Mouse (Mus musculus): ENCODE results near the gene Apoa4.

The Apoa4 gene

DNA sequence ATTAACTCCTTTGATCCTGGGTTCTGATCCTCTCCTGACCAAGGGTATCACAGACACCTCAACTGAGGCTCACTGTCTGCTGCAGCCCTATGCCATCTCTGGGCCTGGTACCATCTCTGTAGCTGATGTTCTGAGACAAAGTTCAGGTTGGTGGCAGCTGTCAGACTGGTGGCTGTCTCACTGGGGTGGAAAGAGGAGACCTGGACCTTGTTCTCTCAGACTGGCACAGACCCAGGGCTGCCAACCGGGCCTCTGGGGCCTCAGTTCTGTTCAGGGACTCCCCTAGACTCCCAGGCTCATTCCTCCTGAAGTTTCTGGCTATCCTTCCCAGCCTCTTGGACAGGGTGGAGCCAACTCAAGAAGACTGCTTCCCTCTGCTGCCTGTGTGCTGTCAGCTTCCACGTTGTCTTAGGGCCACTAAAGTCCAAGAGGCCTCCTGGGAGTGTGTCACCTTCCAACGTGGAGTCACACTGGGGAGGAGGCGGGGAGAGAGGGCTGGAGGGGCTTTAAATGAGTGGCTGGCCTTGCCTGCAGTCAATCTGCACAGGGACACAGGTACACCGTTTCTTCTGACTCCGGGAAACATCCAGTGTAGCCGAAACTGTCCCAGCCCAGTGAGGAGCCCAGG is at the start of gene Apoa4:
Gene Apoa4, plus strand, starts transcription at position 171 of the 628 bp plus-strand sequence.
- DNase-seq (ENCODE audit: low spot score), result no peak

DNA sequence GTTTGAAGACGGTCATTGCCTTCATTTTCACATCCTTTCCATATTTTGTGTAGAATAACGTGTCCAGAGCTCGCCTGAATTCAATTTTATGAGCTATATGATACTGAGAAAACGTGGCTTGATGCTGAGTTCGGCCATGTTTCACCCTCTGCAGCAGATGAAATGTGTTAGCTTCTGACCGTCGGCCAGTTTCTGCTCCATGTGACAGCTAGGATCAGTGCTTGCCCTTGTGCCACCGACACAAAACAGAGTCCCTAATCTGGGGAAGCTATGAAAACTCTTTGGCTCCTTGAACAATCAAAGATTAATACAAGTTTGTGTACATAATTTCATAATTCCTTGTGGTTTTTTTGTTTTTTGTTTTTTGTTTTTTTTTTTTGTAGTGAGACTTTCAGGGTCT is 49.3 kb upstream of the Apoa4 start:
- DNase-seq (ENCODE audit: low spot score), result no peak

DNA sequence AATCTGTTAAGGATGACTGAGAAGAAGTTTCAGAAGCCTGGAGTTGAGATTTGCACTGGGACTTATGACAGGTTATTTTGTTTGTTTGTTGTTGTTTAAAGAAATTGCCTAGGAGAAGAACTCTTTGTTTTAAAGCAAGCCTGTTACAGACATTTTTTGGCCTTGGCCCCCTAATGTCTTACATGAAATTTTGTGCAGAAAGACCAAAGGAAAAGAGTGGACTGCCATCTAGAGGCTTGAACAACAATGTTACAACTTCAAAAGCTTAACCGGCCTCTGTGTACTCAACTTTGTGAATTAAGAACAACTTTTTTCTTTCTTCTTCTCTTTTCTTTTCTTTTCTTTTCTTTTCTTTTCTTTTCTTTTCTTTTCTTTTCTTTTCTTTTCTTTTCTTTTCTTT is 48.9 kb upstream of the Apoa4 start:
- no peak for DNase-seq (ENCODE audit: low spot score)

DNA sequence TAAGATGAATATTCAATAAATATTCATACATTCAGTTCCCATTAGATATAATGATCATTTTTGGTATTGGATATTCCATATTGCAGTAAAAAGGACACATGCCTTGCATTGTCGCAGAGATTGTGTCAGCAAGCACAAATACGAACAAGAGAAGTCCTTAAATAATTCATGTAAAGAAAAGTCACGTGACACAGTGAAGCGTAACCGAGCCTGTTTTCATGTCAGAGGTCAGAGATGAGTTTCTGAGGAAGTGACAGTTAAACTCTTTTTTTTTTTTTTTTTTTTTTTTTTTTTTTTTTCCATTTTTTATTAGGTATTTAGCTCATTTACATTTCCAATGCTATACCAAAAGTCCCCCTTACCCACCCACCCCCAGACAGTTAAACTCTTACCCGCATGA is 47.9 kb upstream of the Apoa4 start:
- no peak for DNase-seq (ENCODE audit: low spot score)

DNA sequence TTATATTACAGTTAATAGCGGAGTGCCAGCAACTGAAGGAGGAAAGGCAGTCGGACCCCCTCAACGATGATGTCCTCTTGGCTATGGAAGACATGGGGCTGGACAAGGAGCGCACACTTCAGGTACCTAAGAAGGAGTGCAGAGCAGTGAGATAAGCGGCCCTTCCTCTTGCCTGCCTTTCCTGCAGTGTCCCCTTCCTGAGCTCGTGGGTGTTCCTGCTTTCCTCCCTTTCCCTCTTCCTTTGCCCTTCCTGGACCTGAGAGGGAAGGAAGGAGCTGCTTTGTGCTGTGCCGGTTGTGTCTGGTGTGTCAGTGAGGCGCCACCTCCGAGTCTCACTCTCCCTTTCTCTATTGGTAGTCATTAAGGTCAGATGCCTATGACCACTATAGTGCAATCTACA is 45.7 kb upstream of the Apoa4 start:
- DNase-seq (ENCODE audit: low spot score), result no peak

DNA sequence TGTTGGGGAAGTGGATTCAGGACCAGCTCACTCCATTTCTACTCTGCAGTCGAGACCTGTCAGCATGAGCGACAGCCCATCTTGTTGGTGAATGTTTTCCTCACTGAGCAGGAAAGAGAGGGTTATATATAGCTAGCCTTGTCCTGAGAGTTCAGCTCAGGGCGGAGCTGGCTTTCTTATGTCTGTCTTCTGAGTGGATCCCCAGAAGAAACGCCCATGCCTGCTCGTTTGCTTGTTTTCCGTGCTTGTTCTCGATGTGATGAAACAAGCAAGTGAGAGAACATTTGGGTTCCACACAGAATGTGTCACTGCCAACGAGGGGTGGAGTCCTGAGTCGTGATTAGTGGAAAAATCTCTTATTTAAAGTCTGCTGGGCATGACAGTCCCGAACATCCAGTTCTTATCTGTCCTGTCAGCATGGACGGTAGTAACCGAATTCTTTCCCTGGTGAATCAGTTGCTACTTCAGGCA is 43.8 kb upstream of the Apoa4 start:
- no peak for DNase-seq (ENCODE audit: low spot score)

DNA sequence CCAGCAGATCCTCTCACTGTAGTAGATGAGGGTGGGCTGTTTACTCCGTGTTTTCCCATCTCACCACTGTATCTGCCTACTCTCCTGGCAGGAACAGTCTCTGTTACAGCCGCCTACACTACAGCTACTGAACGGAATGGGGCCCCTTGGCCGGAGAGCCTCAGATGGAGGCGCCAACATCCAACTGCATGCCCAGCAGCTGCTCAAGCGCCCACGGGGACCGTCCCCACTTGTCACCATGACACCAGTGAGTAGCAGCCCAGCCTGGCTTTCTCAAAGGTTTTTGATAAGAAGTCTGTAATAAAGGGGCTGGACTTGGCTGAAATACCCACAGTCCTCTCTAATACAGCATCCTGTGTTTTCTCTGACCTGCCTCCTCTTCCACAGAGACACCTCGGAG is 42.0 kb upstream of the Apoa4 start:
- DNase-seq (ENCODE audit: low spot score), result no peak

DNA sequence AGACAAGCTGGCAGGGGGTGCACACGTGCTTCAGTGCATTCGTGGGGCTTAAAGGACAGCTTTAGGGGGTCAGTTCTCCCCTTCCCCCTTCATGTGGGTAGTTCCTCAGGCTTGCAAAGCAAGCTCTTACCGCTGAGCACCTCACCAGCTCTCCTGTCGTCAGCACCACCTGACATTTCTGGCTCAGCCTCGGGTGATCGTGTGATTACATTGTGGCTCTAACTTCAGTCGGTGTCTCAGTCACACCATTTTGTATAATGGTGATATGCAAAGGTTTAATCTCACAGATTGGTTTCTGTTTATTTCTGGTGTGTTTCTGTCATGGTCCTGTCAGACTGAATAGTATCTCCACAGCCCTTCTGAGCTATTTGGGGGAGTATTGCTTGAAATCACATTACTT is 41.6 kb upstream of the Apoa4 start:
- DNase-seq (ENCODE audit: low spot score), result no peak

DNA sequence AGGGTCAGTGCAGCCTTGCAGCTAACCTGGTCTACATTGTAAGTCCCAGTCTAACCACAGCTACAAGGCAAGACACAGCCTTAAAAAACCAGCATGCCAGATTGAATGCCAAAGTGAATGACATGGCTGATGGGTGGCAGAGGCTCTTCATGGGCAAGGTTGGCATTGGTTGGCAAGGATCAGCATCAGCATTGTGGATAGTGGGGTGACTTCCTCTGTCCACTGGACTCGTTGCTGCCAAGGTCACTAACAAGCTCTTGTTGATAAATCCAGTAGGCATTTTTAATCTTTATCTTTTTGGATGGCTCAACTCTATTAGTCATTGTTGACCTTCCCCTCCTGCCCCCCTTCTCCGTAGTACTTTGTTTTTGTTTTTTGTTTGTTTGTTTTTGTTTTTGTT is 40.9 kb upstream of the Apoa4 start:
- DNase-seq (ENCODE audit: low spot score), result peak; percentile 64

DNA sequence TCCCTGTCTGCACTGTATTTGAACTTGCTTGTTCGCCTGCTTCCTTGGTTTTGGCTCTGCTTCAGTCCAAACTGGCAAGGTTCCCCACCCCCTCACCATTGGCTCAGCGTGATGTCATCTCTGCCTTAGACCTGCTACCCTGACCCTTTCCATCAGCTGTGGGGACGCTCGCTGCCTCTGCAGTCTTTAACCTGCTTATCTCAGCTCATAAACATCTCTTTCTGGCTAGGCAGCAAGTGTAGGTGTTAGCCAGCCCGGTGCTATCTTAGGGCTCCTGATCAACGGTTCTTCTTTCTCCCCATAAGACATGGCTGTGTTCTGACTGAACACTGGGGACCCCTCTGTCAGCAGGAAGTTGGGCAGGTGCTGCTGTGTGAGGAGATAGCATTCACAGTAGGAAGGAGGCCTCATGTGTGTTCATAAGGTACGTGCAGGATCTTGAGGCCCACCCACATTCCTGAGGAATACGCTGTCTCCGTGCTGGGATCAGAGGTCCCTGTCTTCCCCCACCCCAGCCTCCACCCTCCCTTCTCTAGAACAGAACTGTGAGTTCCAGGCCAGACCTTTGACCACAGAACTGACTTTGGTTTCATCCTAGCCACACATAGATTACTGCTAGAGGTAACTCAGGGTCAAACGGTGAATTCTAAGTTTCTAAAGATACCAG is 33.5 kb upstream of the Apoa4 start:
- DNase-seq (ENCODE audit: low spot score), result no peak

DNA sequence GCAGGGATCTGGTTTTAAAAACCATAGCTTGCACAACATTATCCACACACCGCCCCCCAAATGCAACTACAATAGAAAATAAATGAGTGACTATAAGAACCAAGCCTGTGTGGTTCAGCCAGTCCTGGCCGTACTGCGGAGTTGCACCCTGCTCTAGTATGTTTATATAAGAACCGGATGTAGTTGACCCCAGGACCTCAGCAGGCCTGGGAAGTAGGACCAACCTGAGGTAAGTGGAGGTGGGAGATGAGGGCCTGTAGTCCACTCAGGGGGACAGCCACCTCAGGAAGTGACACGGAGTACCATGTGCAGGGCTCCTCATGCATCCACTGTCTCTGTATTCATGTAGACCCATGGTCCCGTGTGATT is 33.0 kb upstream of the Apoa4 start:
- DNase-seq (ENCODE audit: low spot score), result no peak

DNA sequence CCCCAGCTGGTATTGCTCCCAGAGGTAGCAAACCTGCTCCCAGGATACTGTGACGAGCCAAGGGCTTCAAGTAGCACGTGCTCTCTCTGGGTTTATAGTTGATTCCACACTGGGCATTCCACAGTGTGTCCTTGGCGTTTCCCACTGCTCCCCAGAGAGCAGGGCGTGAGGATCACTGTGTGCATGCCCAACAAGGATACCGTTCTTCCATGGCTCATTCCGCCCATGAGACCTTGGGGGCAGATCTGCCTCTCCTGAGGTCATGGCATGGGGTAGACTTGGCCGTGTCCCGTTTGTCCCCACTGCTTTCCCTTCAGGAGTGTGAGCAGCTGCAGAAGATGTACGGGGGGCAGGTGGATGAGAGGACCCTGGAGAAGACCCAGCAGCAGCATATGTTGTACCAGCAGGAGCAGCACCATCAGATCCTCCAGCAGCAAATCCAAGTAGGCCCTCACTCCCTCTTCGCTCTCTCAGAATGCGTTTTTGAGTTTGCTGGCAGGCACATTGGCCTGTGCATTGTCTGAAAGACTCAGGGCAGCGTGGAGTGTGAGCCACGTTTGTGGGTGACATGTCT is 32.0 kb upstream of the Apoa4 start:
- peak; percentile 60 for DNase-seq (ENCODE audit: low spot score)

DNA sequence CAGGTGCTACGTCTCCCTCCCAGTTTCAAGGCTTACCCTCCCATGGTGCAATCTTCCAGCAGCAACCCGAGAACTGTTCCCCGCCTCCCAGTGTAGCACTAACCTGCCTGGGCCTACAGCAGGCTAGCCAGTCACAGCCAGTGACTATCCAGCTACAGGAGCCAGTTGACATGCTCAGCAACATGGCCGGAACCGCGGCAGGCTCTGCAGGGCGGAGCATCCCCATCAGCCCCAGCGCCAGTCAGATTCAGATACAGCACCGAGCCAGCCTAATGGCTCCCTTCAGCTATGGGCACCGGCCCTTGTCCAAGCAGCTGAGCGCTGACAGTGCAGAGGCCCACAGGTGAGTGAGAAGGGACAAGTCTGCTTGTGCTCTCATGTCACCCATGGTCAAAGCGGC is 30.0 kb upstream of the Apoa4 start:
- no peak for DNase-seq (ENCODE audit: low spot score)

DNA sequence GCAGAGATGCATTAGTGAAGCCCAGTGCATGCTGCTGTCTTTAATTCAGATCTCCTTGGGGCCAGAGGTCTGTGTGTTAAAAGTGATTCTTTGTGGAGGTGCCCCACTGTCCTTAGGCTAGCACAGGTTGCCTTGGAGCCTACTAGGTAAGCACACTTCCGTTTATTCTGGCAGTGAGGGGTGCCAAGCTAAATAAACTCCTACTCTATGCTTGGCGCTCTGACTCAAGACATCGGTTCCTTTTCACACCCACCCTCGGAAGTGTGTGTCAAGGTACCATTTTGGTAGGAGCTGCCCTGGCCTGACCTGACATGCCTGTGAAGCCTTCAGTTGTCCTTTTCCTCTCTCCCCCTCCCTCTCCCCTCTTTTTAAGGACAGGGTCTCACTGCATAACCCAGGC is 26.2 kb upstream of the Apoa4 start:
- DNase-seq (ENCODE audit: low spot score), result no peak

DNA sequence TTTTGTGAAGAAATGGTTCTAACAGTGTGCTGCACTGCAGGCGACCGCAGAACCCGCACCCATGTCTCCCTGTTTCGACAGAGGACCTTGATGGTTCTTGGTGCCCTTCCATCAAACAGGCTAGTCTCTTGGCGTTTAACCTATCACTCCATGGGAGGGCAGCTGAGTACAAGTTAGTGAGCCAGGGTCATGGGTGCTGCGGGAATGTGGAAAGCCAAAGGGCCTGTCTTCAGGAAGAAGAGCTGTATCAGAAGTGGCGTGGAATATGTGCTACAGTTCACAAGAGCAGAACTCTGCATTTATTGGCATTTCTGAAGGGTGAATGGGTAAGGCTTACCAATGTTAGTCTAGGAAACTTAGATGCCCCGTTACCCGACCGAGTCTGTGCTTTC is 25.6 kb upstream of the Apoa4 start:
- DNase-seq (ENCODE audit: low spot score), result no peak

DNA sequence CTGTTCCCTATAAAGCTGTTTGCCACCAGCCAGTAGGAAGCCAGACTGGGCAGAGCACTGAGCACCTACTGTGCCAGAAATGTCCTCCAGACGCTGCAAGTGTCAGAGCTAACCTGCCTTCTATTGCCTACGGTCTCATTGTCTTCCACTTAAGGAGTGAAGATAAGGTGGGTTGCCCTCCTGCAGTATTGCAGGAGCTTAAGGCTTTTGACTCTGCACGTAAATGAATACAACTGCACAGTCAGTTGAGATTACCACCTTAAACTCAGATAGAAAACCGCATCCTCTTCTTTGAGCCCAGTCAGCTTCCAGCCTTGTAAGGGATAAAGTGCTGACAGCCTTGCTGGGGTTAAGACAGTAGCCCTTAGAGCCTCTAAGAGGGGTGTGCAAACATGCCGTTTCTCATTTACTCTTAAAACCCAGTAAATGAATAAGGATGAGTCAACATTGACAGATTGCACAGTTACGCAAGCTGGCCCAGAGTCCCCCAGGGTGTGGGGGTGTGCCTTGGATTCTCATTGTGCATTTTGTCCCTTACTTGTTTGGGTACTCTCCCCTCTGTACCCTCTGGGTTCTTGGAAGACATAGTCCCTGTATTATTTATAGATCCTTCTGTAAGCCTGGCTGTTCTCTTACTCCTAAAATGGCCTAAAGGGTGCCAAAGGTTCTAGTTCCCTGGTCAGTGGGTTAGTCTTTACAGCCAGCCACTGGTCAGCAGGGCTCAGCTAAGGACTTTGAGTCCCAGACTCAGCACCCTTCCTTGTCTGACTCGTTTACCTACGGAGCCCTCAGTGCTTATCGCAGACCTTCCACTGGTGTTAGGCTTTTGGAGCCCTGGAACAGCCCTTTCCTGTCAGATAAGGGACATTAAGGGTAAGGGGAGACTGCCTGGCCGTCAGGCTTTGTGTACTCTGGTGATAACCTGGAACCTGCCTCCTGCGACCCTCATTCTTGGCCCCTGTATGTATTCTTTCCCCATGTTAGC is 24.9 kb upstream of the Apoa4 start:
- no peak for DNase-seq (ENCODE audit: low spot score)

DNA sequence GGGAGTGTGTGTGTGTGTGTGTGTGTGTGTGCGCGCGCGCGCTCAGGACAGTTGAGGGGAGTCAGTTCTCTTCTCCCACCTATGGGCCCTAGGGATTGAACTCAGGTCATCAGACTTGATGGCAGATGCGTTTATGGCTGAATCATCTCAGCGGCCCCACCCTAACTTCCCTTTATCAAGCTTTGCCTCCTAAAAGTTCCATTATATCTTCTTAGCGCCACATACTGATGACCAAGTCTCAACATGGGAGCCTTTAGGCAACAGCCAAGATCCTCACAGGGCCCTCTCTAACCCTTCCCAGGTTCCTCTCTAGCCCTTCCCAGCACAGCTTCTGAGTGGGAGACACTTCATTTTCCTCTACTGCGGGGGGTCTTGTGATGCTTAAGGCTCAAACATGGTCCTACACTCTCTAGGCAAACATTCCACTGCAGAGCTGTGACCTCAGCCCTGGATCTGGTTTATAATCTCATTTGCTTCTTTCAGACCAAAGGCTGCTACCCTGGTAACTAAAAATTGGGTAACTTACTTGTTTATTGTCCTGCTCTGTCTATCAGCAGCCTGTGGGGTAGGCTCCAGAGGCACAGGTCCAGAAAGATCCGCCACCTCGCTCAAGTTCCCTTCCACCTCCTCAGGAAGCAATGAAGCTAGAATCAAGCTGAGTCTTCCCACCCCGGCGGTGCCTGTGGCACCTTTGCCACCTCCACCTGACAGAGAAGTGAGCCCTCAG is 23.6 kb upstream of the Apoa4 start:
- no peak for DNase-seq (ENCODE audit: low spot score)

DNA sequence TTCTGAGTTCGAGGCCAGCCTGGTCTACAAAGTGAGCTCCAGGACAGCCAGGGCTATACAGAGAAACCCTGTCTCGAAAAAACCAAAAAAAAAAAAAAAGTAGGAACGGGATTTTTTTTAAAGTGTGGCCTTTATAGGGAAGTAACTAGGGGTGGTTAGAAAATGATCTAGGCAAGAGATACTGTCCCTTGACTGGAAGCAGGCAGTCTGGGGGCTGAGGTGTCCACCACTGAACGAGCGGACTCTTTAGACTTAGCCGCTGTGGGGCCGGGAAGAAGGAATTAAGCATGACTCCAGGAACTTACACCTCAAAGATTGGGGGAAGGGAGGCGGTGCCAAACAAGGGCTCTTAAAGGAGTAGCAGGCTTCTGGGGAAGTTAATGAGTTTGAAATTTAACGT is 22.3 kb upstream of the Apoa4 start:
- no peak for DNase-seq (ENCODE audit: low spot score)

DNA sequence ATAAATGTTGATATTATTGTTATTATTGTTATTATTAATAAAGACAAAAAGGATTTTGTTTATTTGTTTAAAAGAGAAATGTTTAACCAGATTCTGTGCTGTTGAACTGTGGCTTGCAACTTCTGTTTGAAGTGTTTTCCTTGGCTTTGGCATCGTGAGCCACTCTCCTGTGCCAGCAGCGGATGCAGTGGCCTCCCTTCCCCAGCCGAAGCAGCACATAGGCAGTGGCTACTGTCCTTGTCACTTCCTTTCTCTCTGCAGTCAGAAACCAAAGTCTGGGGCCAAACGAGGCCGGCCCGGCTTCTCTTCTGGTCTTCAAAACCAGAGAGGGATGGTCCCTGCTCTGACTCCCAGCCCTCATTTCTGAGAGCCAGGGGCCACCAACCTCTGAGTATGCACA is 17.4 kb upstream of the Apoa4 start:
- no peak for DNase-seq (ENCODE audit: low spot score)

DNA sequence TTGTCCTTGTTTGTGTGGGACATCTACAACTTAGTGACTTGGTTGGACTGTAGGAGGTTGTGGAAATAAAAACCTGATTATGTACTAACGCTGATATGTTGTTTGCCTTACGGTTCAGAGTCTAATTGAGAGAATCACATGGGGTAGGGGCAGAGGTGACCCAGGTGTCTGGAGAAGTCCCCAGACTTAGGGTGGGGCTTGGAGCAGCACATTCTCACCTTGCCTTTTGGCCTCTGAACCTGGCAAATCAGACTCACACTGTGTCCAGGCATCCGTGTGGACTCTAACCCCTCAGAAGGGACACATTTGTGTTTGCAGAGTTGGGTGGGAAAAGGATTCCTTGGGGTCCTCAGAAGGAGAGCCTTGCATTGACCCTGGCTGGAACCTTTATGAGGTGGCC is 16.4 kb upstream of the Apoa4 start:
- DNase-seq (ENCODE audit: low spot score), result no peak

DNA sequence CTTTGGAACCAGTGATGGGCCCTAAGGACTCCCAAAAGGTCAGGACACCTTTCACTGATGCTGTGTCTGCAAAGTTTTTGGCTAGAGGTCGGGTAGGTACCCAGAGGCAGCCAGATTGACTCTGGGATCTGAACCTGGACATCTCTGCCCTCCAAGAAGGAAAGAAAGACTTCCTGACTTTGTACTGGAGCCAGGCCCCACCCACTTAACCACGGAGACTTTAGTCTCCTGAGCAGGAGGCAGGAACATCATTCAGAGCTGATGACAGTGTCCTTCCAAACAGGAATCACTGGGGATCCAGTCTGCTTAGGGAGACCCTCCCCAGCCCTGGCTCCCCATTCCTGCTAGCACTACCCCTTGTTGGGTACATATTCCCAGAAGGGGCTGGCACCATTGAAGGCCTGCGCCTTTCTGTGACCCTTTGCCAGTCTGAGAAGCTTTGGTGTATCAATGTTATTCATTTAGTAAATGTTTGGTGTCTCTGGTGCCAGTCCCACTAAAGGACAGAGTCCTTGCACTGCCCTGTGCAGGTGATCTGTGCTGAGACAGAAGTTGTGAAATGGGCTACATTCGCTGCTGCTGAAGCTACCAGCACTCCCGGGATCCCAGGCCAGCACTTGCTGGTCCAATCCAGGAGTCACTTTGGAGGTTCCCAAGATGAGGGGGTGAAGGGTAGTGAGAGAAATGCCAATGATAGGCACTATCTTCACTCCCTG is 15.4 kb upstream of the Apoa4 start:
- DNase-seq (ENCODE audit: low spot score), result no peak

All from ovary, adult 18-20 months (tissue).